Mouse (Mus musculus) MEL (cell line): Measurements from ENCODE around the gene Bag3. TPM values are rescaled to one million over a fixed set of nuclear protein-coding genes. Genes with fewer than 3 reads are reported as not detected.

Experiments
- DNase-seq: peaks from one replicate; pipeline ENCODE4 v3.0.0; 2011; ENCODE audit warnings: low read depth, low spot score
- H3K27ac ChIP-seq: 2 replicates; pipeline ENCODE4 v1.5.1; 2012; ENCODE audit warnings: low read depth, mild to moderate bottlenecking, control low read depth, low read length, moderate library complexity; ENCODE audit not compliant: control insufficient read depth
- H3K27me3 ChIP-seq, 2 experiments: fragments of 150-350 bp in 1 of 2; sonication (generic) in 1 of 2; 2 replicates each; pipeline ENCODE4 v1.6.1; 2012; ENCODE audit warnings: low read length in 2 of 2, mild to moderate bottlenecking in 2 of 2, improper control_type of control experiment in 1 of 2, moderate library complexity in 1 of 2; ENCODE audit not compliant: insufficient read depth in 2 of 2, control insufficient read depth in 1 of 2
- H3K36me3 ChIP-seq, 2 experiments: 2 replicates each; pipeline ENCODE4 v1.6.1; 2012 to 2014; ENCODE audit warnings: low read length in 2 of 2, improper control_type of control experiment in 1 of 2, inconsistent platforms in 1 of 2, mild to moderate bottlenecking in 1 of 2; ENCODE audit not compliant: insufficient read depth in 2 of 2, control insufficient read depth in 1 of 2
- H3K4me1 ChIP-seq, 2 experiments: fragments of 150-350 bp in 1 of 2; sonication (generic) in 1 of 2; 2 replicates each; pipeline ENCODE4 v1.6.1; 2012; ENCODE audit warnings: low read length in 2 of 2, improper control_type of control experiment in 1 of 2, mild to moderate bottlenecking in 1 of 2; ENCODE audit not compliant: insufficient read depth in 2 of 2, control insufficient read depth in 1 of 2
- H3K4me3 ChIP-seq, 2 experiments: fragments of 150-350 bp in 1 of 2; sonication (generic) in 1 of 2; 2 replicates each; pipeline ENCODE4 v1.5.1; 2012; ENCODE audit warnings: low read depth in 2 of 2, low read length in 2 of 2, mild to moderate bottlenecking in 2 of 2, moderate library complexity in 2 of 2, control low read depth in 1 of 2, improper control_type of control experiment in 1 of 2; ENCODE audit not compliant: control insufficient read depth in 1 of 2, insufficient read depth in 1 of 2
- H3K79me2 ChIP-seq: 2 replicates; pipeline ENCODE4 v1.6.1; 2012; ENCODE audit warnings: mild to moderate bottlenecking, low read length, moderate library complexity; ENCODE audit not compliant: control insufficient read depth, poor library complexity, insufficient read depth
- H3K9ac ChIP-seq: 2 replicates; pipeline ENCODE4 v1.6.1; 2012; ENCODE audit warnings: low read depth, mild to moderate bottlenecking, control low read depth, low read length, moderate library complexity; ENCODE audit not compliant: control insufficient read depth, poor library complexity, severe bottlenecking
- H3K9me3 ChIP-seq: fragments of 150-350 bp; sonication (generic); replicated peaks from 2 replicates; pipeline ENCODE4 v1.6.1; 2012; ENCODE audit warnings: mild to moderate bottlenecking, low read length, improper control_type of control experiment, moderate library complexity; ENCODE audit not compliant: insufficient read depth
- BHLHE40 ChIP-seq: IDR thresholded peaks from 2 replicates; pipeline ENCODE4 v1.6.1; 2012; ENCODE audit warnings: low read depth, mild to moderate bottlenecking, inconsistent platforms, low read length, improper control_type of control experiment, borderline replicate concordance
- CTCF ChIP-seq, 3 experiments: IDR thresholded peaks in 2 of 3; conservative IDR thresholded peaks in 1 of 3; 2 replicates each; pipeline ENCODE4 v1.5.1; 2011 to 2012; ENCODE audit warnings: low read length in 3 of 3, low read depth in 2 of 3, mild to moderate bottlenecking in 2 of 3, improper control_type of control experiment in 1 of 3, inconsistent platforms in 1 of 3, mixed read lengths in 1 of 3, moderate library complexity in 1 of 3; ENCODE audit not compliant: control insufficient read depth in 1 of 3, insufficient read depth in 1 of 3, poor library complexity in 1 of 3, severe bottlenecking in 1 of 3
- E2F4 ChIP-seq: IDR thresholded peaks from 2 replicates; pipeline ENCODE4 v1.6.1; 2011; ENCODE audit warnings: low read depth, low read length, improper control_type of control experiment, borderline replicate concordance
- ELF1 ChIP-seq: IDR thresholded peaks from 2 replicates; pipeline ENCODE4 v1.6.1; 2014; ENCODE audit warnings: low read depth, mild to moderate bottlenecking, inconsistent platforms, low read length, improper control_type of control experiment, moderate library complexity
- EP300 ChIP-seq, 2 experiments: IDR thresholded peaks; 2 replicates each; pipeline ENCODE4 v1.6.1; 2011; ENCODE audit warnings: improper control_type of control experiment in 2 of 2, low read length in 2 of 2, low read depth in 1 of 2, mild to moderate bottlenecking in 1 of 2
- GABPA ChIP-seq: IDR thresholded peaks from 2 replicates; pipeline ENCODE4 v1.6.1; 2012; ENCODE audit warnings: low read depth, mild to moderate bottlenecking, inconsistent platforms, low read length, improper control_type of control experiment, moderate library complexity
- GATA1 ChIP-seq: IDR thresholded peaks from 2 replicates; pipeline ENCODE4 v1.6.1; 2011; ENCODE audit warnings: low read depth, low read length, improper control_type of control experiment
- JUND ChIP-seq: IDR thresholded peaks from 2 replicates; pipeline ENCODE4 v1.6.1; 2011; ENCODE audit warnings: low read depth, mild to moderate bottlenecking, improper control_type of control experiment, low read length
- MAFK ChIP-seq: IDR thresholded peaks from 2 replicates; pipeline ENCODE4 v1.6.1; 2011; ENCODE audit warnings: low read depth, mild to moderate bottlenecking, low read length, improper control_type of control experiment, borderline replicate concordance
- MAZ ChIP-seq: IDR thresholded peaks from 2 replicates; pipeline ENCODE4 v1.6.1; 2012; ENCODE audit warnings: low read depth, mild to moderate bottlenecking, inconsistent platforms, low read length, improper control_type of control experiment
- MYB ChIP-seq: IDR thresholded peaks from 2 replicates; pipeline ENCODE4 v1.6.1; 2011; ENCODE audit warnings: mild to moderate bottlenecking, low read depth, low read length, improper control_type of control experiment
- NELFE ChIP-seq: IDR thresholded peaks from 2 replicates; pipeline ENCODE4 v1.6.1; 2011; ENCODE audit warnings: low read depth, low read length, improper control_type of control experiment
- NRF1 ChIP-seq: IDR thresholded peaks from 2 replicates; pipeline ENCODE4 v1.6.1; 2014; ENCODE audit warnings: low read depth, mild to moderate bottlenecking, inconsistent platforms, low read length, improper control_type of control experiment, moderate library complexity; ENCODE audit not compliant: poor library complexity, insufficient read depth, severe bottlenecking
- POLR2AphosphoS5 ChIP-seq: IDR thresholded peaks from 2 replicates; pipeline ENCODE4 v1.6.1; 2012; ENCODE audit warnings: low read depth, borderline replicate concordance, mild to moderate bottlenecking, inconsistent platforms, low read length, moderate library complexity, mixed read lengths
- RAD21 ChIP-seq: IDR thresholded peaks from 2 replicates; pipeline ENCODE4 v1.6.1; 2011; ENCODE audit warnings: mild to moderate bottlenecking, low read depth, low read length, improper control_type of control experiment
- RCOR1 ChIP-seq: IDR thresholded peaks from 2 replicates; pipeline ENCODE4 v1.6.1; 2012; ENCODE audit warnings: low read depth, mild to moderate bottlenecking, inconsistent platforms, low read length, improper control_type of control experiment
- SIN3A ChIP-seq: IDR thresholded peaks from 2 replicates; pipeline ENCODE4 v1.6.1; 2012; ENCODE audit warnings: low read length, improper control_type of control experiment, inconsistent platforms
- TAL1 ChIP-seq: IDR thresholded peaks from 2 replicates; pipeline ENCODE4 v1.6.1; 2012; ENCODE audit warnings: mild to moderate bottlenecking, inconsistent platforms, low read length, moderate library complexity, mixed read lengths
- TBP ChIP-seq: IDR thresholded peaks from 2 replicates; pipeline ENCODE4 v1.8.0; 2011; ENCODE audit warnings: low read depth, low read length, improper control_type of control experiment
- USF1 ChIP-seq: IDR thresholded peaks from 2 replicates; pipeline ENCODE4 v1.6.1; 2014; ENCODE audit warnings: low read depth, mild to moderate bottlenecking, inconsistent platforms, low read length, improper control_type of control experiment, moderate library complexity
- ZC3H11A ChIP-seq: IDR thresholded peaks from 2 replicates; pipeline ENCODE4 v1.6.1; 2012; ENCODE audit warnings: low read depth, mild to moderate bottlenecking, inconsistent platforms, low read length, improper control_type of control experiment
- ZKSCAN1 ChIP-seq: IDR thresholded peaks from 2 replicates; pipeline ENCODE4 v1.6.1; 2012; ENCODE audit warnings: low read depth, mild to moderate bottlenecking, inconsistent platforms, low read length, improper control_type of control experiment, moderate library complexity
- ZMIZ1 ChIP-seq: IDR thresholded peaks from 2 replicates; pipeline ENCODE4 v1.6.1; 2012; ENCODE audit warnings: low read depth, mild to moderate bottlenecking, inconsistent platforms, low read length, improper control_type of control experiment, moderate library complexity
- ZNF384 ChIP-seq: IDR thresholded peaks from 2 replicates; pipeline ENCODE4 v1.6.1; 2012; ENCODE audit warnings: low read depth, mild to moderate bottlenecking, inconsistent platforms, low read length, improper control_type of control experiment
- polyA plus RNA-seq, 2 experiments: library from polyadenylated mRNA; stranded (reverse) in 1 of 2; unstranded in 1 of 2; fragments of >175 nt in 1 of 2; fragments of >200 nt in 1 of 2; gene quantifications; 2 replicates each; pipeline versions ENCODE4 v1.2.1 to v1.2.4; 2012; ENCODE audit warnings: low replicate concordance in 2 of 2, low read depth in 1 of 2; ENCODE audit not compliant: insufficient read length in 2 of 2, insufficient read depth in 1 of 2, missing spikeins in 1 of 2
- total RNA-seq: library from RNA; depleted of rRNA; stranded (reverse); fragments of 300-350 nt; gene quantifications from 2 replicates; pipeline ENCODE4 v1.2.3, GENCODE M21; 2012

Gene Bag3
- total and polyA plus RNA-seq, 3 experiments, result 5.1 to 13.4 TPM; not detected in 1

DNA sequence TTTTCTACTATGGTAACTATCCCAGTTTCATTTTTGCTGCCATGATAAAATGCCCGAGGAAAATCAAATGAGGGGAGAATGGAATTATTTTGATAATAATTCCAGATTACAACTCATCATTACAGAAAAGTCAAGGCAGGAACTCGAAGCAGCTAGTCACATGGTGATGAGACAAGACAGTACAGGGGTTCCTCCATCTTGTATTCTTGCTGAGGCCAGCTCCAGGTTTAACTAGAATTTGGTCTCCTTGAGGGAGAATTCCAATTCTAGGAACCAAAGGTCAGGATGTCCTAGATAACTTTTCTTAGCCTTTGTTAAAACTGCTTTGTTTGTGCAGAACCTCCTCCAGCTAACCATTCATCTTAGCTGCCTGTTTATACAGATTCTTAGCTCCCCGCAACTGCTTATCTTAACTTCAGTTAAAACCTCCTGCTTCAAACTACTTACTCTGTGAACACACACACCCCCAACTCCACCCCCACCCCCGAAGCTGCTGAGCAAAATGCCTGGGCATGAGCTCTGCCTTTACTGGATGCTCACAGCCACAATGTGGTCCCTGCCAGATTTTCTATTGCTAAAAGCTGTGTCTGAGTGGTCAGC is 64.0 kb downstream of the Bag3 start (continued):
- TF ChIP-seq ZKSCAN1 (no peak), ELF1 (no peak), MAZ (no peak), JUND (no peak), MYB (0 out of 2 replicates have a peak, but pooled peaks have one; percentile 61), NRF1 (no peak), GABPA (no peak), MAFK (no peak)

DNA sequence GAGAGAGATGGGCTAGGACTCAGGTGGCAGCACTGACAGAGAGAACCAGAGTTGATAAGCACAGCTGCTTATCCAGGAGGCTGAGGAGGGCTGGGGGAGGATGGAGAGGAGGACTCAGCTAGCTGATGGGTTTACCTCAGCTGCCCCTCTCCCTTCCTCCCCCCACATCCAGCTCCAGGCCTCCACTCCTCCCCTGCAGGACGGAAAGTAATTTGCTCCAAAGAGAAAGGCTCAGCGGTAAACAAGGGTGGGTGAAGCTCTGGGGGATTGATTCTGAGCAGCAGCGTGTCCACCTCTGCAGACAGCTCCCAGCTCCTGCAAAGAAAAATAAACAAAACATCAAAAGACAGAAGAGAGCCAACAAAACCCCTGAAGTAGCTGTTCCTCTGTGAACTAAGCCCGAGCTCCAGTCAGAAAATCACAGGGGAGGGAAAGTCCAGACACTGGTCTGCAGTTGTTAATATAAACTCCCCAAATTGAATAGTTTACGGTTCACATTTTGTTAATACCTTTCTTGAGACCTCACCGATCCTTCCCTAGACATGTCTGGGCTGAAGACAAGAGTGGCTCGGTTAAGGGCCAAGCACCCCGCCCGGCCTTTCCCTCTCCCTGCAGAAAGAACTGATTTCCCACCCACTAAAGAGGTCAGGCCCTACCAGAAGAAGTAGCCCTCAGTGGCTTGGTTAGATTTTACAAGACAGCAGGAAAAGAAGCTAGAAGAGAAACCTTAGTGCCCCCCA is 68.1 kb downstream of the Bag3 start:
- Histone ChIP-seq H3K27me3 (no peaks in the 10 kb centered on the region), H3K36me3 (peaks cover 0 to 14% of the 10 kb centered on the region in 2 experiments; a peak in 2 of 4 replicates), H3K4me1 (peaks cover 12 to 15% of the 10 kb centered on the region in 2 experiments), H3K9ac (no peak overlapping the region), H3K79me2 (no peaks in the 10 kb centered on the region), H3K27ac (no peak overlapping the region), H3K9me3 (no peaks in the 10 kb centered on the region), H3K4me3 (no peak overlapping the region)
- DNase-seq, result no peak
- no peak for TF ChIP-seq USF1
- no peak for TF ChIP-seq NRF1
- TF ChIP-seq CTCF (IDR thresholded peaks at IDR 0.05 in 2 of 3, conservative IDR thresholded peaks at IDR 0.05 in 1 of 3; ENCODE audit: control insufficient read depth in 1 of 3, insufficient read depth in 1 of 3, low read depth in 2 of 3, low read length in 3 of 3, poor library complexity in 1 of 3, severe bottlenecking in 1 of 3), result no peak
- 0 out of 2 replicates have a peak, but pooled peaks have one; percentile 32 for TF ChIP-seq JUND
- no peak for TF ChIP-seq TBP
- TF ChIP-seq ZMIZ1, result no peak
- TF ChIP-seq TAL1, result no peak

DNA sequence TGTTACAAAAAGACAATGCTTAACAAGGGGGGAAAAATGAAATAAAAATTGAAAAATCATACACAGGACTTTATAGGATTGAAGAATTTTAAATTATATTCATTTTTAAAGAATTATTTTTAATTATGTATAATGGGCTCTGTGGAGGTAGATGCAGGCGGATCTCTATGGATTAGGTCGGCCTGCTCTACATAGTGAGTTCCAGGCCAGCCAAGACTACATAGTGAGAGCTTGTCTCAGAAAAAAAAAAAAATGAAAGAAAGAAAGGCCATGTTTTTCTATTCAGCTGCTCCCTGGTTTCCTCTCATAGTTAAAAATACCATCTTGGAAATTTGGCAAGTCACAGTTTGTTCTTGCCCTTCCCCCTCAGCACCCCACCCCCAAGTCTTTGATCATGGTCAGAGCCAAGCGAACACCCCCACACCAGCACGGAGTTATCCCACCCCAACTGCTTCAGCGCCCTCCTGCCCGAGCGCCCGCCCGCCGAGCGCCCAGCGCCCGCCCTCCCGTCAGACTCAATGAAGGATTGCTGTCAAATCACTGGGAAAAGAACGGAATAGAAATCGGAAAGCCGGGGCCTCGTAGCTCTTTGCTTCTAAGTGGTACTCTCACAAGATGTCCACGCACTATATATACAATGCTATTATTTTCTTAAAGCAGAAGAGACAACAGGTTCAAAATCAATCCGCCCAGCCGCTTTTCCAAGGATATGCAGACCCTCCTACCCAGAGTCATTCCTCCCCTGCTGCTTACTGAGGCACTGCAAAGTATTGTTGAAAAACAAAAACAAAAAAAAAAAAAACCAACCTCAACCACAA is 68.9 kb downstream of the Bag3 start:
- H3K4me3 ChIP-seq, result no peak overlapping the region
- H3K9me3 ChIP-seq, result no peaks in the 10 kb centered on the region
- peaks cover 10% of the 10 kb centered on the region in 2 experiments for H3K4me1 ChIP-seq
- no peak for DNase-seq
- H3K27me3 ChIP-seq, result no peaks in the 10 kb centered on the region
- H3K9ac ChIP-seq, result no peak overlapping the region
- H3K79me2 ChIP-seq, result no peaks in the 10 kb centered on the region
- peaks cover 0 to 11% of the 10 kb centered on the region in 2 experiments; a peak in 2 of 4 replicates for H3K36me3 ChIP-seq
- H3K27ac ChIP-seq, result no peak overlapping the region
- TF ChIP-seq TAL1 (no peak), TBP (no peak), MYB (no peak), USF1 (no peak), ZC3H11A (no peak), POLR2AphosphoS5 (no peak), BHLHE40 (no peak), ZNF384 (no peak), RCOR1 (no peak), GATA1 (no peak), NELFE (no peak), ELF1 (no peak), RAD21 (no peak), E2F4 (no peak), SIN3A (no peak), EP300 (IDR thresholded peaks at IDR 0.05; ENCODE audit: low read depth in 1 of 2, low read length in 2 of 2) (no peak)
